Mouse (Mus musculus): ENCODE data around the gene Pa2g4. TPM values are rescaled to one million over a fixed set of nuclear protein-coding genes. Genes with fewer than 3 reads are reported as not detected.
"Not testable (repeated sequence)": the region's sequence is repeated elsewhere in the genome, so short reads cannot be mapped to it uniquely, and the experiment has no call there.

Pa2g4 gene
- polyA plus RNA-seq, 1 experiment from 2014 or later: 213 TPM

GRCm38 (mm10) chr10:128578330-128578729 is 12.5 kb upstream of the Pa2g4 start:
- H3K9me3 ChIP-seq: no peaks in the 10 kb centered on the region
- H3K4me3 ChIP-seq (replicated peaks): no peak overlapping the region
- no peak overlapping the region for H3K9ac ChIP-seq
- no peaks in the 10 kb centered on the region for H3K4me1 ChIP-seq
- ATAC-seq (ENCODE audit: insufficient read depth, low FRiP score, low read depth): no peak
- 66% methylated on average over 11 of the region's 11 CpGs for WGBS
- no peaks in the 10 kb centered on the region for H3K36me3 ChIP-seq
- H3K4me2 ChIP-seq: no peak overlapping the region
- H3K27ac ChIP-seq: no peak overlapping the region
- no peaks in the 10 kb centered on the region for H3K27me3 ChIP-seq (replicated peaks)

GRCm38 (mm10) chr10:128575063-128575462 is 9.3 kb upstream of the Pa2g4 start:
- Histone ChIP-seq H3K4me1 (no peaks in the 10 kb centered on the region), H3K4me3 (replicated peaks) (no peak overlapping the region), H3K27me3 (replicated peaks) (no peaks in the 10 kb centered on the region), H3K9ac (no peak overlapping the region), H3K4me2 (no peak overlapping the region), H3K9me3 (no peaks in the 10 kb centered on the region), H3K36me3 (no peaks in the 10 kb centered on the region), H3K27ac (no peak overlapping the region)
- 85% methylated on average over 2 of the region's 2 CpGs for WGBS
- ATAC-seq (ENCODE audit: insufficient read depth, low FRiP score, low read depth): no peak

GRCm38 (mm10) chr10:128565206-128565787 is 490 bp downstream of the Pa2g4 start:
- H3K27ac ChIP-seq: peak overlapping the region; percentile 94
- peaks cover 19% of the 10 kb centered on the region for H3K36me3 ChIP-seq
- H3K4me3 ChIP-seq (replicated peaks): peak overlapping the region; percentile 95
- under 1% methylated on average over 46 of the region's 46 CpGs for WGBS
- H3K9ac ChIP-seq: peak overlapping the region; percentile 96
- no peaks in the 10 kb centered on the region for H3K9me3 ChIP-seq
- no peaks in the 10 kb centered on the region for H3K27me3 ChIP-seq (replicated peaks)
- peaks cover 12% of the 10 kb centered on the region for H3K4me1 ChIP-seq
- ATAC-seq (ENCODE audit: insufficient read depth, low FRiP score, low read depth): peak; percentile 8; the same call in 1 of the 2 replicates
- peak overlapping the region; percentile 88 for H3K4me2 ChIP-seq

- whole genome bisulfite sequencing: 84% methylated on average over 6 of the region's 6 CpGs
- H3K9me3 ChIP-seq: no peaks in the 10 kb centered on the region
- H3K4me2 ChIP-seq: peak overlapping the region; percentile 88; the same call in 1 of the 2 replicates
- no peak overlapping the region for H3K27ac ChIP-seq
- ATAC-seq (ENCODE audit: insufficient read depth, low FRiP score, low read depth): no peak
- no peak overlapping the region for H3K9ac ChIP-seq
- no peaks in the 10 kb centered on the region for H3K27me3 ChIP-seq (replicated peaks)
- peak overlapping the region; percentile 12; the same call in 1 of the 2 replicates for H3K4me3 ChIP-seq (replicated peaks)
- peaks cover 31% of the 10 kb centered on the region for H3K36me3 ChIP-seq
- H3K4me1 ChIP-seq: peaks cover 12% of the 10 kb centered on the region
These were observed 2.2 kb downstream of the Pa2g4 start for GRCm38 (mm10) chr10:128563544-128563943.

GRCm38 (mm10) chr10:128556963-128557362 is 8.8 kb downstream of the Pa2g4 start:
- no peak overlapping the region for H3K4me3 ChIP-seq (replicated peaks)
- H3K27ac ChIP-seq: no peak overlapping the region
- H3K4me1 ChIP-seq: no peaks in the 10 kb centered on the region
- H3K27me3 ChIP-seq (replicated peaks): no peaks in the 10 kb centered on the region
- H3K9me3 ChIP-seq: no peaks in the 10 kb centered on the region
- 83% methylated on average over 6 of the region's 6 CpGs for WGBS
- H3K36me3 ChIP-seq: peaks cover 34% of the 10 kb centered on the region
- H3K9ac ChIP-seq: no peak overlapping the region
- no peak for ATAC-seq (ENCODE audit: insufficient read depth, low FRiP score, low read depth)
- no peak overlapping the region for H3K4me2 ChIP-seq

- Histone ChIP-seq H3K27me3 (replicated peaks) (no peaks in the 10 kb centered on the region), H3K9me3 (no peaks in the 10 kb centered on the region), H3K4me2 (no peak overlapping the region), H3K4me1 (no peaks in the 10 kb centered on the region), H3K4me3 (replicated peaks) (no peak overlapping the region), H3K36me3 (peaks cover 32% of the 10 kb centered on the region), H3K9ac (no peak overlapping the region), H3K27ac (no peak overlapping the region)
- no peak for ATAC-seq (ENCODE audit: insufficient read depth, low FRiP score, low read depth)
These were observed 9.5 kb downstream of the Pa2g4 start for GRCm38 (mm10) chr10:128556286-128556685.

- H3K27me3 ChIP-seq (replicated peaks); H3K9ac ChIP-seq; H3K27ac ChIP-seq; H3K4me1 ChIP-seq; H3K4me2 ChIP-seq; H3K9me3 ChIP-seq; H3K4me3 ChIP-seq (replicated peaks); ATAC-seq (ENCODE audit: insufficient read depth, low FRiP score, low read depth): not testable (repeated sequence)
- H3K36me3 ChIP-seq: peaks cover 28% of the 10 kb centered on the region
- WGBS: 88% methylated on average over 1 of the region's 1 CpGs
These were observed 10.2 kb downstream of the Pa2g4 start for GRCm38 (mm10) chr10:128555567-128555966.

GRCm38 (mm10) chr10:128550144-128550823 is 15.5 kb downstream of the Pa2g4 start:
- H3K4me1 ChIP-seq; H3K9ac ChIP-seq; H3K4me2 ChIP-seq; H3K4me3 ChIP-seq (replicated peaks); H3K27me3 ChIP-seq (replicated peaks); H3K27ac ChIP-seq; H3K9me3 ChIP-seq; H3K36me3 ChIP-seq; ATAC-seq (ENCODE audit: insufficient read depth, low FRiP score, low read depth): not testable (repeated sequence)
- 88% methylated on average over 11 of the region's 11 CpGs for whole genome bisulfite sequencing

GRCm38 (mm10) chr10:128549682-128550057 is 16.1 kb downstream of the Pa2g4 start:
- H3K4me2 ChIP-seq; ATAC-seq (ENCODE audit: insufficient read depth, low FRiP score, low read depth); H3K36me3 ChIP-seq; H3K9me3 ChIP-seq; H3K27me3 ChIP-seq (replicated peaks); H3K4me1 ChIP-seq; H3K4me3 ChIP-seq (replicated peaks); H3K9ac ChIP-seq: not testable (repeated sequence)
- WGBS: 62% methylated on average over 6 of the region's 6 CpGs
- H3K27ac ChIP-seq: peak overlapping the region; percentile 96; the same call in 1 of the 2 replicates

- peak; percentile 90 for ATAC-seq (ENCODE audit: insufficient read depth, low FRiP score, low read depth)
- Histone ChIP-seq H3K36me3 (peaks cover 12% of the 10 kb centered on the region), H3K4me3 (replicated peaks) (peak within 1 kb of the TSS; percentile 81), H3K27ac (peak within 1 kb of the TSS; percentile 96), H3K9me3 (no peaks in the 10 kb centered on the region), H3K4me1 (no peaks in the 10 kb centered on the region), H3K4me2 (peak within 1 kb of the TSS; percentile 74), H3K9ac (peak within 1 kb of the TSS; percentile 35), H3K27me3 (replicated peaks) (no peaks in the 10 kb centered on the region)
- under 1% methylated on average over 31 of the region's 31 CpGs for WGBS
These were observed 16.7 kb downstream of the Pa2g4 start, which contains the start of gene Rpl41 for GRCm38 (mm10) chr10:128548947-128549681. Rpl41 (minus strand) TSS chr10:128549305.

- Histone ChIP-seq H3K27ac (peak overlapping the region; percentile 97), H3K9ac (peak overlapping the region; percentile 35), H3K36me3 (peaks cover 18% of the 10 kb centered on the region), H3K4me3 (replicated peaks) (peak overlapping the region; percentile 81), H3K4me2 (peak overlapping the region; percentile 74)
- ATAC-seq (ENCODE audit: insufficient read depth, low FRiP score, low read depth); H3K9me3 ChIP-seq; H3K4me1 ChIP-seq; H3K27me3 ChIP-seq (replicated peaks): not testable (repeated sequence)
- under 1% methylated on average over 26 of the region's 30 CpGs for WGBS
These were observed 17.6 kb downstream of the Pa2g4 start for GRCm38 (mm10) chr10:128548051-128548791.
